Mouse (Mus musculus) MEL (cell line): ENCODE results near the gene Cyp2d26. TPM values are rescaled to one million over a fixed set of nuclear protein-coding genes. Genes with fewer than 3 reads are reported as not detected.

ENCODE experiments used
- DNase-seq: peaks from one replicate; pipeline ENCODE4 v3.0.0; 2011; ENCODE audit warnings: low read depth, low spot score
- H3K27ac ChIP-seq: 2 replicates; pipeline ENCODE4 v1.5.1; 2012; ENCODE audit warnings: low read depth, mild to moderate bottlenecking, control low read depth, low read length, moderate library complexity; ENCODE audit not compliant: control insufficient read depth
- H3K27me3 ChIP-seq, 2 experiments: fragments of 150-350 bp in 1 of 2; sonication (generic) in 1 of 2; 2 replicates each; pipeline ENCODE4 v1.6.1; 2012; ENCODE audit warnings: low read length in 2 of 2, mild to moderate bottlenecking in 2 of 2, improper control_type of control experiment in 1 of 2, moderate library complexity in 1 of 2; ENCODE audit not compliant: insufficient read depth in 2 of 2, control insufficient read depth in 1 of 2
- H3K36me3 ChIP-seq, 2 experiments: 2 replicates each; pipeline ENCODE4 v1.6.1; 2012 to 2014; ENCODE audit warnings: low read length in 2 of 2, improper control_type of control experiment in 1 of 2, inconsistent platforms in 1 of 2, mild to moderate bottlenecking in 1 of 2; ENCODE audit not compliant: insufficient read depth in 2 of 2, control insufficient read depth in 1 of 2
- H3K4me1 ChIP-seq, 2 experiments: fragments of 150-350 bp in 1 of 2; sonication (generic) in 1 of 2; 2 replicates each; pipeline ENCODE4 v1.6.1; 2012; ENCODE audit warnings: low read length in 2 of 2, improper control_type of control experiment in 1 of 2, mild to moderate bottlenecking in 1 of 2; ENCODE audit not compliant: insufficient read depth in 2 of 2, control insufficient read depth in 1 of 2
- H3K4me3 ChIP-seq, 2 experiments: fragments of 150-350 bp in 1 of 2; sonication (generic) in 1 of 2; 2 replicates each; pipeline ENCODE4 v1.5.1; 2012; ENCODE audit warnings: low read depth in 2 of 2, low read length in 2 of 2, mild to moderate bottlenecking in 2 of 2, moderate library complexity in 2 of 2, control low read depth in 1 of 2, improper control_type of control experiment in 1 of 2; ENCODE audit not compliant: control insufficient read depth in 1 of 2, insufficient read depth in 1 of 2
- H3K79me2 ChIP-seq: 2 replicates; pipeline ENCODE4 v1.6.1; 2012; ENCODE audit warnings: mild to moderate bottlenecking, low read length, moderate library complexity; ENCODE audit not compliant: control insufficient read depth, poor library complexity, insufficient read depth
- H3K9ac ChIP-seq: 2 replicates; pipeline ENCODE4 v1.6.1; 2012; ENCODE audit warnings: low read depth, mild to moderate bottlenecking, control low read depth, low read length, moderate library complexity; ENCODE audit not compliant: control insufficient read depth, poor library complexity, severe bottlenecking
- H3K9me3 ChIP-seq: fragments of 150-350 bp; sonication (generic); replicated peaks from 2 replicates; pipeline ENCODE4 v1.6.1; 2012; ENCODE audit warnings: mild to moderate bottlenecking, low read length, improper control_type of control experiment, moderate library complexity; ENCODE audit not compliant: insufficient read depth
- CHD2 ChIP-seq: IDR thresholded peaks from 2 replicates; pipeline ENCODE4 v1.6.1; 2011; ENCODE audit warnings: low read length, improper control_type of control experiment
- E2F4 ChIP-seq: IDR thresholded peaks from 2 replicates; pipeline ENCODE4 v1.6.1; 2011; ENCODE audit warnings: low read depth, low read length, improper control_type of control experiment, borderline replicate concordance
- ELF1 ChIP-seq: IDR thresholded peaks from 2 replicates; pipeline ENCODE4 v1.6.1; 2014; ENCODE audit warnings: low read depth, mild to moderate bottlenecking, inconsistent platforms, low read length, improper control_type of control experiment, moderate library complexity
- ETS1 ChIP-seq: IDR thresholded peaks from 2 replicates; pipeline ENCODE4 v1.6.1; 2012; ENCODE audit warnings: low read depth, mild to moderate bottlenecking, inconsistent platforms, low read length, improper control_type of control experiment, moderate library complexity
- JUND ChIP-seq: IDR thresholded peaks from 2 replicates; pipeline ENCODE4 v1.6.1; 2011; ENCODE audit warnings: low read depth, mild to moderate bottlenecking, improper control_type of control experiment, low read length
- MAFK ChIP-seq: IDR thresholded peaks from 2 replicates; pipeline ENCODE4 v1.6.1; 2011; ENCODE audit warnings: low read depth, mild to moderate bottlenecking, low read length, improper control_type of control experiment, borderline replicate concordance
- MEF2A ChIP-seq: IDR thresholded peaks from 2 replicates; pipeline ENCODE4 v1.6.1; 2014; ENCODE audit warnings: low read depth, mild to moderate bottlenecking, inconsistent platforms, low read length, improper control_type of control experiment; ENCODE audit not compliant: poor library complexity, insufficient replicate concordance, severe bottlenecking; ENCODE audit errors: extremely low read depth
- MXI1 ChIP-seq: IDR thresholded peaks from 2 replicates; pipeline ENCODE4 v1.6.1; 2011; ENCODE audit warnings: mild to moderate bottlenecking, low read depth, low read length, improper control_type of control experiment
- NELFE ChIP-seq: IDR thresholded peaks from 2 replicates; pipeline ENCODE4 v1.6.1; 2011; ENCODE audit warnings: low read depth, low read length, improper control_type of control experiment
- POLR2AphosphoS2 ChIP-seq: IDR thresholded peaks from 2 replicates; pipeline ENCODE4 v1.6.1; 2011; ENCODE audit warnings: low read length, improper control_type of control experiment
- SIN3A ChIP-seq: IDR thresholded peaks from 2 replicates; pipeline ENCODE4 v1.6.1; 2012; ENCODE audit warnings: low read length, improper control_type of control experiment, inconsistent platforms
- TAL1 ChIP-seq: IDR thresholded peaks from 2 replicates; pipeline ENCODE4 v1.6.1; 2012; ENCODE audit warnings: mild to moderate bottlenecking, inconsistent platforms, low read length, moderate library complexity, mixed read lengths
- TBP ChIP-seq: IDR thresholded peaks from 2 replicates; pipeline ENCODE4 v1.8.0; 2011; ENCODE audit warnings: low read depth, low read length, improper control_type of control experiment
- TCF12 ChIP-seq: IDR thresholded peaks from 2 replicates; pipeline ENCODE4 v1.6.1; 2014; ENCODE audit warnings: low read depth, mild to moderate bottlenecking, inconsistent platforms, low read length, improper control_type of control experiment, moderate library complexity
- USF1 ChIP-seq: IDR thresholded peaks from 2 replicates; pipeline ENCODE4 v1.6.1; 2014; ENCODE audit warnings: low read depth, mild to moderate bottlenecking, inconsistent platforms, low read length, improper control_type of control experiment, moderate library complexity
- ZC3H11A ChIP-seq: IDR thresholded peaks from 2 replicates; pipeline ENCODE4 v1.6.1; 2012; ENCODE audit warnings: low read depth, mild to moderate bottlenecking, inconsistent platforms, low read length, improper control_type of control experiment
- ZKSCAN1 ChIP-seq: IDR thresholded peaks from 2 replicates; pipeline ENCODE4 v1.6.1; 2012; ENCODE audit warnings: low read depth, mild to moderate bottlenecking, inconsistent platforms, low read length, improper control_type of control experiment, moderate library complexity
- polyA plus RNA-seq, 2 experiments: library from polyadenylated mRNA; stranded (reverse) in 1 of 2; unstranded in 1 of 2; fragments of >175 nt in 1 of 2; fragments of >200 nt in 1 of 2; gene quantifications; 2 replicates each; pipeline versions ENCODE4 v1.2.1 to v1.2.4; 2012; ENCODE audit warnings: low replicate concordance in 2 of 2, low read depth in 1 of 2; ENCODE audit not compliant: insufficient read length in 2 of 2, insufficient read depth in 1 of 2, missing spikeins in 1 of 2
- total RNA-seq: library from RNA; depleted of rRNA; stranded (reverse); fragments of 300-350 nt; gene quantifications from 2 replicates; pipeline ENCODE4 v1.2.3, GENCODE M21; 2012

Gene Cyp2d26
- total and polyA plus RNA-seq, 3 experiments: not detected

- H3K79me2 ChIP-seq: no peaks in the 10 kb centered on the region
- DNase-seq: peak; percentile 27
- no peaks in the 10 kb centered on the region for H3K9me3 ChIP-seq
- H3K4me3 ChIP-seq: no peak overlapping the region
- peak overlapping the region; percentile 83 for H3K27ac ChIP-seq
- H3K36me3 ChIP-seq: peaks cover 3 to 42% of the 10 kb centered on the region in 2 experiments; a peak in 3 of 4 replicates
- TF ChIP-seq JUND: no peak
- TF ChIP-seq ELF1: no peak
- TF ChIP-seq NELFE: no peak
- TF ChIP-seq SIN3A: no peak
- TF ChIP-seq MAFK: no peak
- peak; percentile 59 for TF ChIP-seq USF1
- TF ChIP-seq ETS1: peak; percentile 48; the same call in 1 of the 2 replicates
- 0 out of 2 replicates have a peak, but pooled peaks have one; percentile 21 for TF ChIP-seq MXI1
- TF ChIP-seq CHD2: no peak
- TF ChIP-seq TCF12: no peak
- TF ChIP-seq ZKSCAN1: no peak
- TF ChIP-seq POLR2AphosphoS2: no peak
- TF ChIP-seq TBP: no peak
- TF ChIP-seq E2F4: no peak
- TF ChIP-seq ZC3H11A: no peak
- no peaks in the 10 kb centered on the region for H3K27me3 ChIP-seq
- no peak overlapping the region for H3K9ac ChIP-seq
- H3K4me1 ChIP-seq: peaks cover 14 to 26% of the 10 kb centered on the region in 2 experiments
Measured at GRCm38 (mm10) chr15:82809511-82809910, 15.4 kb upstream of the Cyp2d26 start.

DNA sequence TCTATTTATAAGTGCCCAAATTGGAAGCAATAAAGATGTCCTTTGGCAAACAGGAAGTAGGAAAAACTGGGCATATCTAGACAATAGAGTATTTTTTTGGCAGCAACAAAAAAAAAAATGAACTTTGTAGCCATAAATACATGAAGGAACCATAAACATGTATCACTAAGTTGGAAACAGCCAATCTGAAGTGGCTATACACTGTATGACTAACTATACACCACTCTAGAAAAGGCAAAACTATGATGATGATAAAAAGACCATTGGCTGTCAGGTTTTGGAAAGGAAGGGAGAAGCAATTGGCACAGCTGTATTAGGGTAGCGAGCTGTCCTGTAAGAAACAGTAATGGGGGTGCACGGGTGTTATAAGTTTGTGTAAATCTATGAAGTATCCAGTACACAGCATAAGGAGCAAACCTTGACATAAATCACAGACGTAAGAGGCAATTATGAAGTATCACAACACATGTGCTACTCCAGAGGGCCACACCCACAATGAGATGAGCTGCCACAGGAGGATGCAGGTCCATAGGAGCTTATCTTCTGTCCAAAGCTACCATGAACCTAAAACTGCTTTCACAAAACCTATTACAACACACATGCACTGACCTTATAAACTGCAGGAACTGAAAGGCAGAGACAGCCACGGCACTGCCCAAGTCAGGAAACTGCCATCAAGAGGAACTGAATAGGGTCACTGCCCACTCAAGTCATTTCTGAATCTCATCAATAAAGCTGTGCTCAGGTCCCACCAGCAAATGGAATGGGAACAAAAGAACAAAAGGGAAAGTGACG lies 13.1 kb upstream of the Cyp2d26 start:
- no peak for DNase-seq
- Histone ChIP-seq H3K36me3 (peaks cover 0 to 35% of the 10 kb centered on the region in 2 experiments; a peak in 2 of 4 replicates), H3K4me1 (peaks cover 14 to 21% of the 10 kb centered on the region in 2 experiments), H3K27ac (no peak overlapping the region), H3K9me3 (no peaks in the 10 kb centered on the region), H3K79me2 (no peaks in the 10 kb centered on the region), H3K9ac (no peak overlapping the region), H3K4me3 (no peak overlapping the region), H3K27me3 (no peaks in the 10 kb centered on the region)
- no peak for TF ChIP-seq TAL1
- TF ChIP-seq TCF12: no peak
- no peak for TF ChIP-seq ELF1
- TF ChIP-seq MEF2A: no peak
